Mouse (Mus musculus) embryonic fibroblast, embryonic 13.5 days (primary cell): ENCODE measurements around the gene Mrpl3.

Experiments
- CTCF ChIP-seq: IDR thresholded peaks from 2 replicates; pipeline ENCODE4 v1.5.1; 2011; ENCODE audit warnings: mild to moderate bottlenecking, control low read depth, low read length, moderate library complexity, borderline replicate concordance; ENCODE audit not compliant: insufficient read depth
- POLR2A ChIP-seq: IDR thresholded peaks from 2 replicates; pipeline ENCODE4 v1.6.1; 2011; ENCODE audit warnings: low read depth, mild to moderate bottlenecking, control low read depth, low read length, moderate library complexity

- no peak for TF ChIP-seq CTCF
- TF ChIP-seq POLR2A = no peak
Measured at GRCm38 (mm10) chr9:105078460-105078859, 25.4 kb downstream of the Mrpl3 start.
